ENCODE assay signal across 8 mouse cellular contexts in genomic region chr4:129377601-129378390, GRCm38 (mm10). TPM values are rescaled to one million over a fixed set of nuclear protein-coding genes. Genes with fewer than 3 reads are reported as not detected.
DNase-seq lines count a peak whose midpoint lies in the region; ATAC-seq and TF ChIP-seq lines count a peak whose summit lies in the region.

Gene Zbtb8a (minus strand): TSS chr4:129378116.

- peak within 1 kb of the TSS; percentile 24 for H3ac ChIP-seq in myocyte (ENCODE audit: control insufficient read depth, insufficient read length)

- H3K27ac ChIP-seq in embryonic facial prominence, embryonic 12.5 days = peak within 1 kb of the TSS; percentile 82
- H3K27ac ChIP-seq in heart, embryonic 11.5 days (ENCODE audit: low read depth, low read length) = peak within 1 kb of the TSS; percentile 68
- H3K27ac ChIP-seq in kidney, embryonic 16.5 days (ENCODE audit: low read length) = peak within 1 kb of the TSS; percentile 66
- peak within 1 kb of the TSS; percentile 65 for H3K27ac ChIP-seq in liver, embryonic 12.5 days

- H3K9ac ChIP-seq in embryonic facial prominence, embryonic 12.5 days = peak within 1 kb of the TSS; percentile 81
- peak within 1 kb of the TSS; percentile 90 for H3K9ac ChIP-seq in heart, embryonic 11.5 days (ENCODE audit: low read depth, low read length)
- H3K9ac ChIP-seq in kidney, embryonic 16.5 days (replicated peaks; ENCODE audit: low read length) = peak within 1 kb of the TSS; percentile 93
- peak within 1 kb of the TSS; percentile 79 for H3K9ac ChIP-seq in liver, embryonic 12.5 days

- peak within 1 kb of the TSS; percentile 76 for H3K4me3 ChIP-seq in embryonic facial prominence, embryonic 12.5 days
- peak within 1 kb of the TSS; percentile 81 for H3K4me3 ChIP-seq in heart, embryonic 11.5 days (ENCODE audit: low read depth, low read length)
- peak within 1 kb of the TSS; percentile 80 for H3K4me3 ChIP-seq in kidney, embryonic 16.5 days (ENCODE audit: low read length)
- H3K4me3 ChIP-seq in liver, embryonic 12.5 days = peak within 1 kb of the TSS; percentile 80
- H3K4me3 ChIP-seq in myocyte = peak within 1 kb of the TSS; percentile 44

- H3K9me3 ChIP-seq in embryonic facial prominence, embryonic 12.5 days = no peaks in the 10 kb centered on the region
- no peaks in the 10 kb centered on the region for H3K9me3 ChIP-seq in heart, embryonic 11.5 days (replicated peaks; ENCODE audit: control insufficient read depth, low read length)
- no peaks in the 10 kb centered on the region for H3K9me3 ChIP-seq in kidney, embryonic 16.5 days (ENCODE audit: low read length)
- H3K9me3 ChIP-seq in liver, embryonic 12.5 days (replicated peaks) = no peaks in the 10 kb centered on the region

- ATAC-seq in CD4-positive, CD25-positive, alpha-beta regulatory T cell, adult 4 months = peak; percentile 46
- no peak for ATAC-seq in embryonic facial prominence, embryonic 12.5 days (ENCODE audit: insufficient number of reproducible peaks, insufficient read depth, low FRiP score, low TSS enrichment)
- no peak for ATAC-seq in heart, embryonic 11.5 days (replicated peaks; ENCODE audit: insufficient number of reproducible peaks, low FRiP score, low TSS enrichment)
- peak; percentile 78 for ATAC-seq in kidney, embryonic 16.5 days (ENCODE audit: low FRiP score, low TSS enrichment)
- peak; percentile 69 for ATAC-seq in liver, embryonic 12.5 days

- DNase-seq in adrenal gland, postnatal 25 days = peak; percentile 59
- DNase-seq in testis, postnatal 10 days (ENCODE audit: low spot score) = peak; percentile 75

- TF ChIP-seq POLR2A in myocyte (IDR thresholded peaks at IDR 0.05; ENCODE audit: insufficient read length, low read depth) = no peak

- H3K4me1 ChIP-seq in embryonic facial prominence, embryonic 12.5 days = no peaks in the 10 kb centered on the region
- H3K4me1 ChIP-seq in heart, embryonic 11.5 days (ENCODE audit: control insufficient read depth, insufficient read depth, low read length) = no peaks in the 10 kb centered on the region
- peaks cover 21% of the 10 kb centered on the region for H3K4me1 ChIP-seq in kidney, embryonic 16.5 days (ENCODE audit: insufficient read depth, low read length)
- H3K4me1 ChIP-seq in liver, embryonic 12.5 days = peaks cover 53% of the 10 kb centered on the region

- no peaks in the 10 kb centered on the region for H3K36me3 ChIP-seq in embryonic facial prominence, embryonic 12.5 days
- no peaks in the 10 kb centered on the region for H3K36me3 ChIP-seq in heart, embryonic 11.5 days (ENCODE audit: control insufficient read depth, insufficient read depth, low read length)
- H3K36me3 ChIP-seq in kidney, embryonic 16.5 days (ENCODE audit: insufficient read depth, low read length) = no peaks in the 10 kb centered on the region
- no peaks in the 10 kb centered on the region for H3K36me3 ChIP-seq in liver, embryonic 12.5 days
- no peaks in the 10 kb centered on the region for H3K36me3 ChIP-seq in myocyte (ENCODE audit: control insufficient read depth, insufficient read depth)

- H3K79me2 ChIP-seq in myocyte (ENCODE audit: control insufficient read depth, insufficient read depth) = no peaks in the 10 kb centered on the region

- WGBS in embryonic facial prominence, embryonic 12.5 days = 2% methylated on average over 62 of the region's 65 CpGs
- WGBS in heart, embryonic 11.5 days (ENCODE audit: insufficient replicate concordance) = 2% methylated on average over 64 of the region's 65 CpGs
- 1% methylated on average over 53 of the region's 65 CpGs for WGBS in kidney, embryonic 16.5 days
- 1% methylated on average over 64 of the region's 65 CpGs for WGBS in liver, embryonic 12.5 days (ENCODE audit: insufficient replicate concordance)

- H3K27me3 ChIP-seq in embryonic facial prominence, embryonic 12.5 days = peaks cover 27% of the 10 kb centered on the region
- no peaks in the 10 kb centered on the region for H3K27me3 ChIP-seq in heart, embryonic 11.5 days (ENCODE audit: control insufficient read depth, insufficient read depth, low read length)
- peaks cover 3% of the 10 kb centered on the region; the same call in 1 of the 2 replicates for H3K27me3 ChIP-seq in kidney, embryonic 16.5 days (ENCODE audit: insufficient read depth, low read length)
- peaks cover 61% of the 10 kb centered on the region for H3K27me3 ChIP-seq in liver, embryonic 12.5 days (replicated peaks)
- H3K27me3 ChIP-seq in myocyte (ENCODE audit: control insufficient read depth, insufficient read depth, insufficient read length) = no peaks in the 10 kb centered on the region

- H3K4me2 ChIP-seq in embryonic facial prominence, embryonic 12.5 days (replicated peaks) = peak within 1 kb of the TSS; percentile 71
- peak within 1 kb of the TSS; percentile 73 for H3K4me2 ChIP-seq in heart, embryonic 11.5 days
- peak within 1 kb of the TSS; percentile 60 for H3K4me2 ChIP-seq in kidney, embryonic 16.5 days (replicated peaks; ENCODE audit: low read depth, low read length)
- H3K4me2 ChIP-seq in liver, embryonic 12.5 days = peak within 1 kb of the TSS; percentile 95
- H3K4me2 ChIP-seq in myocyte (ENCODE audit: low read depth) = peak within 1 kb of the TSS; percentile 75

TF ChIP-seq in myocyte, 11 proteins besides CTCF, POLR2A, EP300 and RAD21:
- TF ChIP-seq CEBPB (IDR thresholded peaks at IDR 0.05; ENCODE audit: insufficient read depth, poor library complexity, severe bottlenecking) = no peak

RNA-seq across cellular contexts. Expression of gene Zbtb8a, which starts in this region (rescaled TPM):
- 1 to 10 TPM; 9.6 to 9.8 TPM for polyA plus RNA-seq in CD4-positive, CD25-positive, alpha-beta regulatory T cell, adult 4 months (2017; shearing (Covaris generic))
- 7.0 and 8.7 TPM in 2 replicates for total RNA-seq in adrenal gland, postnatal 25 days (2021)
- polyA plus RNA-seq in embryonic facial prominence, embryonic 12.5 days (2016; fragmentation: Nextera tagmentation; extraction: Ambion mirVana) = 9.9 and 10.8 TPM in 2 replicates
- 7.7 and 7.9 TPM in 2 replicates for polyA plus RNA-seq in heart, embryonic 11.5 days (2014; fragmentation: Nextera tagmentation; extraction: Ambion mirVana)
- polyA plus RNA-seq in kidney, embryonic 16.5 days (2015; fragmentation: Nextera tagmentation; extraction: Ambion mirVana) = 17.2 and 18.4 TPM in 2 replicates
- 3.1 TPM in 2 replicates for polyA plus RNA-seq in liver, embryonic 12.5 days (2016; fragmentation: Nextera tagmentation; extraction: Ambion mirVana)
- 5.8 TPM for polyA plus RNA-seq in myocyte (2012; fragmentation: generic; extraction: Trizol)

Comparison
In these comparisons a context has a peak if more than half of its experiments do, and no peak if none do; other contexts are left out.
1. ATAC-seq: peak in CD4-positive, CD25-positive, alpha-beta regulatory T cell, adult 4 months (single experiment), kidney, embryonic 16.5 days (single experiment) and liver, embryonic 12.5 days (single experiment); none in embryonic facial prominence, embryonic 12.5 days (single experiment) and heart, embryonic 11.5 days (single experiment).
2. Peak in every context shown above with its lines, with median percentiles within 50 percentile points of each other: H3K27ac ChIP-seq, H3K4me2 ChIP-seq, H3K4me3 ChIP-seq and H3K9ac ChIP-seq.